Mouse (Mus musculus) heart, embryonic 15.5 days (tissue): Measurements from ENCODE around the gene Fcrl5. TPM values are rescaled to one million over a fixed set of nuclear protein-coding genes. Genes with fewer than 3 reads are reported as not detected.

ENCODE experiments used
- ATAC-seq: fragments of 200-750 bp; cut with Nextera tagmentation; replicated peaks from 2 replicates; pipeline ENCODE4 v1.8.0; 2017; ENCODE audit warnings: low read depth, moderate TSS enrichment; ENCODE audit not compliant: insufficient number of reproducible peaks, insufficient read depth, low FRiP score
- H3K27ac ChIP-seq: fragments of 300-500 bp; sonication (generic); 2 replicates; pipeline ENCODE4 v1.5.1; 2015; ENCODE audit warnings: mild to moderate bottlenecking, inconsistent platforms
- H3K27me3 ChIP-seq: fragments of 300-500 bp; sonication (generic); 2 replicates; pipeline ENCODE4 v1.6.1; 2015; ENCODE audit warnings: inconsistent platforms
- H3K36me3 ChIP-seq: fragments of 300-500 bp; sonication (generic); 2 replicates; pipeline ENCODE4 v1.6.1; 2015; ENCODE audit warnings: mild to moderate bottlenecking, inconsistent platforms
- H3K4me1 ChIP-seq: fragments of 300-500 bp; sonication (generic); replicated peaks from 2 replicates; pipeline ENCODE4 v1.6.1; 2015; ENCODE audit warnings: inconsistent platforms
- H3K4me2 ChIP-seq: fragments of 300-500 bp; sonication (generic); 2 replicates; pipeline ENCODE4 v1.6.1; 2015; ENCODE audit warnings: inconsistent platforms, mild to moderate bottlenecking, moderate library complexity
- H3K4me3 ChIP-seq: fragments of 300-500 bp; sonication (generic); 2 replicates; pipeline ENCODE4 v1.5.1; 2015; ENCODE audit warnings: mild to moderate bottlenecking, inconsistent platforms
- H3K9ac ChIP-seq: fragments of 300-500 bp; sonication (generic); 2 replicates; pipeline ENCODE4 v1.6.1; 2015; ENCODE audit warnings: mild to moderate bottlenecking, inconsistent platforms
- H3K9me3 ChIP-seq: fragments of 300-500 bp; sonication (generic); replicated peaks from 2 replicates; pipeline ENCODE4 v1.6.1; 2016; ENCODE audit warnings: inconsistent platforms
- WGBS: fragments of 180-500 bp; shearing (Covaris S2); methylation state at CpG from one replicate; pipeline ENCODE4 v1.1.7; 2015; ENCODE audit warnings: mixed read lengths; 5-methylcytosine and 5-hydroxymethylcytosine counted together
- polyA plus RNA-seq: library from polyadenylated mRNA; unstranded; fragments of >200 nt; fragmentation: Nextera tagmentation; extraction: Ambion mirVana; gene quantifications from 2 replicates; pipeline ENCODE4 v1.2.1, GENCODE M21; 2015

Fcrl5 gene
- polyA plus RNA-seq = not detected in 2 replicates

DNA sequence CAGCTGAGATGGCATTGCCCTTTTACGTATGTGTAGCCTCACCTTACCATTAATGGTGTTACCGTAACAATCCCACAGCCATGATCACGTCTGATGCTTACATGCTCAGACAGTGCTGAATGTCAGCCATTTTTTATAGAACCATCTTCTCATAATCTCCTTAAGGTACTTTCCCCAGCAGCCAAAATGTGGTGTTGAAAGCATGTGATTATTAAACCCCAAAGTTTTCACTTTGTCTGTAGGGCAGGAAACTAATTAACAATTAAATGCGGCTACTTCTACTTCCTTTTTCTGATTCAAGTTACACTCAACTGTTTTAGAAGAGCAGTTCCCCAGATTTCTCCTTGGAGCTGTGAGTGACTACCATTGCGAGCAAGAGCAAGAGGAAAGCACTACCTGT lies at the start of gene Fcrl5:
Fcrl5 (plus strand) TSS at position 295 of the 400 bp plus-strand sequence.
- ATAC-seq = no peak

DNA sequence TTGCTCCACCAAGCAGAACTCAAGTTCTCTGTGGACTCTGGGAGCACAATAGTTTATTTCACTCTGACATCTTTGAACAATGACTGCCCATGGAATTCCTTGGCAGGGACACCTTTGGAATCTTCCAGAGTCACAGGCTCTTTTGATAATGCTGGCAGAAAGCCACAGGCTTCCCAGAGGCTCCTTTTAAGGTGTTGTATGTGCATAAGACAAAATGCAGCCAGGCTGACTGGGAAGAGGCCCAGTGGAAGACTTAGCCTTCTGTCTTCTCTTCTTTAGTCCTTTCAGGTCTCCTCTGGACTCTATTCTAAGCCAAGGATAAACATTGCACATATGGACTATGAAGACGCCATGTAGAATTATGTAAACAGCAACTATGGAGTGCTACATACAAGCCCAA lies 44.6 kb upstream of the Fcrl5 start:
- no peak; the same call in 1 of the 2 replicates for ATAC-seq
- WGBS = 64% methylated on average over 1 of the region's 1 CpGs

More for the DNA sequence above, at the start of gene Fcrl5:
- H3K4me1 ChIP-seq = no peaks in the 10 kb centered on the region
- H3K27ac ChIP-seq = no peak within 1 kb of the TSS
- H3K9me3 ChIP-seq = no peaks in the 10 kb centered on the region
- H3K9ac ChIP-seq = no peak within 1 kb of the TSS
- no peaks in the 10 kb centered on the region for H3K36me3 ChIP-seq
- H3K4me2 ChIP-seq = no peak within 1 kb of the TSS
- no peak within 1 kb of the TSS for H3K4me3 ChIP-seq
- no peaks in the 10 kb centered on the region for H3K27me3 ChIP-seq
- WGBS = 86% methylated on average over 5 of the region's 5 CpGs

DNA sequence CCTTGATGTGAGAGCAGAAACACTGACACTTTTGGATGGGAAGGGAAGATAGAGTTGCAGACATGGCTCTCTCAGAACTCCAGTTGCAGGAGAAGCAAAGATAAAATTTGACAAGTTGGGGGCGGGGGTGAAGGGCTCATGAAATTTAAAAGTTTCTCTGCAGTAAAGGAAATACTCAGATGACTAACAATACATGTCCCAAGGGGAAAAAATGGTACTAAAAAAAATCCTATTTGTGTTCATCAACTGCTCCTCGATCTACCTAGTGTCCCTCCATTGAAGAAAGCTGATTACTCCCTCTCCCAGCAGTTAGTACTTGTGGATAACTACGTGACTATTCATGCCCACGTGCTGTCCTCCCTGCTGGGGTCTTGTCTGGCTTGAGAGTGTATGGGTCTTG lies 36.8 kb upstream of the Fcrl5 start:
- Histone ChIP-seq H3K4me2 (no peak overlapping the region), H3K27me3 (no peaks in the 10 kb centered on the region), H3K27ac (no peak overlapping the region), H3K36me3 (no peaks in the 10 kb centered on the region), H3K4me1 (no peaks in the 10 kb centered on the region), H3K4me3 (no peak overlapping the region), H3K9ac (no peak overlapping the region), H3K9me3 (no peaks in the 10 kb centered on the region)
- WGBS = 53% methylated on average over 4 of the region's 4 CpGs
- ATAC-seq = no peak

More for the DNA sequence above, 44.6 kb upstream of the Fcrl5 start:
- Histone ChIP-seq H3K4me1 (peaks cover 6% of the 10 kb centered on the region), H3K4me3 (no peak overlapping the region), H3K27ac (peak overlapping the region; percentile 52), H3K36me3 (no peaks in the 10 kb centered on the region), H3K9ac (no peak overlapping the region), H3K4me2 (no peak overlapping the region), H3K9me3 (no peaks in the 10 kb centered on the region), H3K27me3 (no peaks in the 10 kb centered on the region)

DNA sequence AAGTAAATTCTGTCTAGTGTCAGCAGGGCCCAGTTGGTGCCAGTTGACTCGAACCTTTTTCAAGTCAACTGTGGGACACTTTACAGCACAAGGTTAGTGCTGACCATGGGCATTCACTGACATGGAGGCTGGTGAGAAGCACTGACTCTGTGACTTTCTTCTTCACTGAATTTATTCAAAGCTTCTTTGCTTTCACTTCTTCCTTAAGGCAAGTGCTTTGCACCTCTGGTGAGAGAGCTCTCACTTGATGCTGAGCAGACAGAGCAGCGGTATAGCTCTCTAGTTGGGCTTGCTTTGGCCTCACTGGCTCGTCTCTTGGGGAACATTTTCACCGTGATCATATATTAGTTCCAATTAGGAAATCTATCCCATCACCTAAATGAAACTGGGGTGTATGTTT lies 35.7 kb upstream of the Fcrl5 start:
- H3K9me3 ChIP-seq = no peaks in the 10 kb centered on the region
- 76% methylated on average over 4 of the region's 4 CpGs for WGBS

DNA sequence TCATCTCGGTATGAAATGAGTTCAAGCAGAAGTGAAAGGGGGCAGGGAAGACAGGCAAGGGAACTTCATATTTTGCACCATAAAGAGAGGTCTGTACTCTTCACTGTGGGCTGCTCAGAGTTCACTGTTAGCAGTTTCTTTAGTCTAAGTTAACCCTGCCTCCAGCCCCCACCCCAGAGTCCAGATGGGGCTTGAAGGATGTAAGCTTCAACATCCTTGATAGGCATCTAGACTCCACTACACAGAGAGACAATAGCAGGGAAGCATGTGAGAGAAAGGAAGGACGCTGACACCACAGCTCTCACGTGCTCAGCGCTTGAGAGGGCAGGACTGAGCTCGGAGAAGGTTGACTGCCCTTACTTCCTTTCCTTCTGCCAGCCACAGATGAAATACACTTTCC lies 34.3 kb upstream of the Fcrl5 start:
- 55% methylated on average over 5 of the region's 5 CpGs for WGBS
- Histone ChIP-seq H3K9ac (no peak overlapping the region), H3K36me3 (no peaks in the 10 kb centered on the region), H3K27ac (no peak overlapping the region), H3K4me2 (no peak overlapping the region), H3K4me3 (no peak overlapping the region), H3K9me3 (no peaks in the 10 kb centered on the region), H3K27me3 (no peaks in the 10 kb centered on the region), H3K4me1 (no peaks in the 10 kb centered on the region)
- ATAC-seq = no peak

More for the DNA sequence above, 35.7 kb upstream of the Fcrl5 start:
- no peaks in the 10 kb centered on the region for H3K27me3 ChIP-seq
- H3K36me3 ChIP-seq = no peaks in the 10 kb centered on the region
- no peaks in the 10 kb centered on the region for H3K4me1 ChIP-seq
- H3K4me3 ChIP-seq = no peak overlapping the region
- no peak overlapping the region for H3K27ac ChIP-seq
- no peak for ATAC-seq
- no peak overlapping the region for H3K4me2 ChIP-seq
- no peak overlapping the region for H3K9ac ChIP-seq

DNA sequence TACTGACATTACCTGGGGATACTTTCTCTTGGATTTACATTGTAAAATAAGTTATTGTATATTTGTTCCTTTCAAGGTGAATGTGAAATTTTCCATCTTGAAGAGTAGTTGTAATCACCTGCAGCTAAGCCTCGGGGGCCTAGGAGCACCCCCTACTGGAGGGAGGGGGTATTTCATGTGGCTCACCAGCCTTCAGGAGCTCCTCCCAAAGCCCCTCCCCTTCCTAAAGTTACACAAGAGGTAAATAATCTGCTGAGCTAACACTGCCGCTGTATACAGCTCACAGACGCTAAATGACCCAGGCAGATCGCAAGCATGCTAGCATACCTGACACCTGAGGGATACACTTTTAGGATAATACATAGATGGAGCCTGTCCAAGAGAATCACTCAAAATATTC lies 27.4 kb upstream of the Fcrl5 start:
- Histone ChIP-seq H3K27me3 (0 out of 2 replicates have a peak, but pooled peaks cover 3% of the 10 kb centered on the region), H3K9ac (no peak overlapping the region), H3K4me2 (no peak overlapping the region), H3K4me1 (no peaks in the 10 kb centered on the region), H3K9me3 (no peaks in the 10 kb centered on the region), H3K27ac (no peak overlapping the region), H3K36me3 (no peaks in the 10 kb centered on the region), H3K4me3 (no peak overlapping the region)
- WGBS = 28% methylated on average over 4 of the region's 4 CpGs
- no peak for ATAC-seq

DNA sequence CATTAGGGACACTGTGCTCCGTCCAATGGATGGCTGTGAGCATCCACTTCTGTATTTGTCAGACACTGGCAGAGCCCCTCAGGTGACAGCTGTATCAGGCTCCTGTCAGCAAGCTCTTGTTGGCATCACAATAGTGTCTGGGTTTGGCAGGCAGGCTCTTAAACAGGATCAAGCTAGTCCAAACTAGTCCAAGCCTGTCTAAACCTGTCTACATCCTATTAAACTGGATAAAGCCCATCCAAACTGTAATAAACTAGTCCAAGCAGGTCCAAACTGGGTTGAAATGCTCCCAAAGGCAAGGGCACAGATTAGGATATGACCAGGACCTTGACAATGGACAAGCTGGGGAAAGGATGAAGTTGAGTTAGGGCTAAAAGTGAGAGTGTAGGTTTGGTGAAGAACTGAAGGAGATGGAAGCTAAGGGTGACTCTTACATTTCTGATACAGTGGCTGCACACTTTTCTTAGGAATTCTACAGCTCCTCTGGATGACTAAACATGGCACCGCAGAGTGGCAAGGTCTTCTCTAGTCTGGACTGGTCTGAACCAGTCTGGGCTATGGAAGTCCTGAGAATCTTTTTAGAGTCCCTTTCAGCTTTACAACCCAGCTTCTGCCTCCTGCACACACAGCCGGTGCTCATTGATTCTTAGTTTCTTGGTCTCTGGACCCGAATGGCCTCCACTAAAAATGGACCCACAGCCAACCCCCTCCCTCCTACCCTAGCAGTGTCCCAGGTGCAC lies 26.2 kb upstream of the Fcrl5 start:
- Histone ChIP-seq H3K4me1 (no peaks in the 10 kb centered on the region), H3K9me3 (no peaks in the 10 kb centered on the region), H3K4me2 (no peak overlapping the region), H3K4me3 (no peak overlapping the region), H3K9ac (no peak overlapping the region), H3K27me3 (peaks cover 3% of the 10 kb centered on the region; the same call in 1 of the 2 replicates), H3K27ac (no peak overlapping the region), H3K36me3 (no peaks in the 10 kb centered on the region)
- ATAC-seq = no peak
- WGBS = 71% methylated on average over 4 of the region's 4 CpGs

DNA sequence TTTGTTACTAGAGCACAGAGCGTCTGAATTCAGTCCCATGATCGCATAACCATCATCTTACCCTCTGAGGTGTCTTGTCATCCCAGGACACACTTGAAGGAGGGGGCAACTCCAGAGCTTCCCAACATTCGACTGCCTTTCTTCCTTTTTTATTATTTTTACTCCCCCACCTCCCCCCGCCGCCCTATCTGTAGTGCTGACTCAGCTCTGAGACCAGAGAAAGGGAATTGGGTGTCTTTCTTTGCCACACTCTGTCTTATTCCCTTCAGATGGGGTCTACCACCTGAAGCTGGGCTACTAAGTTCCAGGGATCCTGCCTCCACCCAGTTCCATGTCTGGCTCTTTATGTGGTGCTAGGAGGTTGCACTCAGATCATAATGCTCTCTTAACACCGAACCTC lies 25.0 kb upstream of the Fcrl5 start:
- peaks cover 3% of the 10 kb centered on the region; the same call in 1 of the 2 replicates for H3K27me3 ChIP-seq
- no peaks in the 10 kb centered on the region for H3K36me3 ChIP-seq
- no peaks in the 10 kb centered on the region for H3K9me3 ChIP-seq
- WGBS = 71% methylated on average over 6 of the region's 6 CpGs
- H3K4me2 ChIP-seq = no peak overlapping the region
- ATAC-seq = no peak
- no peak overlapping the region for H3K4me3 ChIP-seq
- H3K9ac ChIP-seq = no peak overlapping the region
- no peaks in the 10 kb centered on the region for H3K4me1 ChIP-seq
- no peak overlapping the region for H3K27ac ChIP-seq

DNA sequence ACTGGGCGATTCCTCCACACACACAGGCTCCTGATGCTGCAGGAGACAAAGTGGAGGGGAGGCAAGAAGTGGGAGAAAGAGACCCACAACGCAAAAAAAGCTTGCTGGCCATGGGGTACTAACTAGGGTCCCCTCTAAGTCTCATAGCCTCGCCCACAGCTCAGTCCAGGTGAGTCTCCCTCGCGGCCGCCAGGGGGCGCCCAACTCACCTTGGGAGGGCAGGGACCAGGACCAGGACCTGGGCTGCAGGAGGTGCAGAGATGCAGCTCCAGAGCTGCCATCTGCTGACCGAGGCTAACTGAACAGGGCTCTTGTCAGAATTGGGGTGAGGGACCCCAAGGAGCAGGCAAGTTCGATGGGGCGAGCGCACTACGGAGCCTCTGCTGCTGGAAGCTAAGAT lies 24.4 kb upstream of the Fcrl5 start:
- ATAC-seq = no peak; the same call in 1 of the 2 replicates
- H3K4me2 ChIP-seq = no peak overlapping the region
- H3K9me3 ChIP-seq = no peaks in the 10 kb centered on the region
- peaks cover 3% of the 10 kb centered on the region; the same call in 1 of the 2 replicates for H3K27me3 ChIP-seq
- 10% methylated on average over 12 of the region's 12 CpGs for WGBS
- H3K4me3 ChIP-seq = no peak overlapping the region
- H3K4me1 ChIP-seq = no peaks in the 10 kb centered on the region
- H3K9ac ChIP-seq = no peak overlapping the region
- H3K36me3 ChIP-seq = no peaks in the 10 kb centered on the region
- H3K27ac ChIP-seq = no peak overlapping the region

DNA sequence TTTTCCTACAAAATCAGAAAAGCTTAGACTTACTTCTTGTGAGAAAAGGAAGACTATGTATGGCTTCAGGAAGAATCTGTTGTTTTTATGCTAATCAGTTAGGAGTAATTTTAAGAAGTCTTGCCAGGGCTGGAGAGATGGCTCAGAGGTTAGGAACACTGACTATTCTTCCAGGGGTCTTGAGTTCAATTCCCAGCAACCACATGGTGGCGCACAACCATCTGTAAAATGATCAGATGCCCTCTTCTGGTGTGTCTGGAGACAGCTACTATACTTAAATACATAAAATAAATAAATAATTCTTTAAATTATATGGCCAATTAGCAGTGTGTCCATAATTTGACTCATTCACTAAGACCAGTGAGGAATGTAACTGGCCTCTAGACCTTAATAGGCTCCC lies 14.9 kb upstream of the Fcrl5 start:
- WGBS = 41% methylated on average over 1 of the region's 1 CpGs
- no peak overlapping the region for H3K27ac ChIP-seq
- no peak for ATAC-seq

DNA sequence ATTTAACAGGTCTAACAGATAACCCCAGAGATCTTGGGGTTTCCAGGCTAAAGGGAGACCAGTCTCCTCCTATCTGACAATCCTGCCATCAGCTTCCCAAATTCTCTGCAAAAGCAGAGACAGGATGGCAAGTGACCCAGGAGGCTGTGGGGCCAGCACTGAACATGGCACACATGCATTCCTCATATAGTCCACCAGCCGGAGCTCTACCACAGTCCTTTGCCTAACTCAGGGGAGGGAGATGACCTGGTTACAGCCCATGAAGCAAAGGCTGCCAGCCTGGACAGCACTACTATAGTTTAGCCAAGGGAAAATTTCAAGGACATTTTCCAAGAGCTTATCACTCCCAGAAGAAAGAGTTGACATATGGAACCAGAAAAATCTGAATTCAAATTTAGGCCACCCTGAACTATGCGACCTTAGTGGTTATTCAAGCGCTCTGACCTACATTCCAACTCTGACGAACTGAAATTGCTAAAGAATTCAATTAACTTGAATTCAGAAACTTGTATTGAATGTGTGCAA lies 13.1 kb upstream of the Fcrl5 start:
- H3K4me2 ChIP-seq = no peak overlapping the region
- no peak overlapping the region for H3K4me3 ChIP-seq
- H3K4me1 ChIP-seq = no peaks in the 10 kb centered on the region
- no peaks in the 10 kb centered on the region for H3K36me3 ChIP-seq
- 77% methylated on average over 4 of the region's 4 CpGs for WGBS
- H3K9ac ChIP-seq = no peak overlapping the region
- no peak for ATAC-seq
- no peaks in the 10 kb centered on the region for H3K27me3 ChIP-seq
- no peaks in the 10 kb centered on the region for H3K9me3 ChIP-seq
- H3K27ac ChIP-seq = no peak overlapping the region

More for the DNA sequence above, 14.9 kb upstream of the Fcrl5 start:
- Histone ChIP-seq H3K27me3 (no peaks in the 10 kb centered on the region), H3K9ac (no peak overlapping the region), H3K4me2 (no peak overlapping the region), H3K4me3 (no peak overlapping the region), H3K4me1 (no peaks in the 10 kb centered on the region), H3K36me3 (no peaks in the 10 kb centered on the region), H3K9me3 (no peaks in the 10 kb centered on the region)

DNA sequence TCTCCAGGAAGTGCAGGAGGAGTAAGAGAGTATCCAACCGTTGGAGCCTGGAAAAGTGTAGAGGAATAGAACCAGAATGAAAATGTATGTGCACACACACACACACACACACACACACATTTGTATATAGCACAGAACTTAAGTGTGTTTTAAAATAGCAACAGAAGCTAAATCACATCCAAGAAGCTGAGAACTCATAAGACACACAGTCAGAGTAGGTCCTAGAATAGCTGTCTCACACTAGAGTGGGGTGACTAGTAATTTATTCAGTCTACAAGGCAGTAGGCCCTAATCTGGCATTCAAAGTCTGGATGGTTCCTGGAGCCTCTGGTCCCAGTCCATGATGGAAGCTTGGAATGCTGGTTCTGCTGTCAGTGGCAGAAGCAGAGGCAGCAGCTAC lies 5.0 kb downstream of the Fcrl5 start:
- Histone ChIP-seq H3K4me3 (no peak overlapping the region), H3K4me2 (no peak overlapping the region), H3K27me3 (no peaks in the 10 kb centered on the region), H3K9ac (no peak overlapping the region), H3K27ac (no peak overlapping the region), H3K36me3 (no peaks in the 10 kb centered on the region), H3K9me3 (no peaks in the 10 kb centered on the region), H3K4me1 (no peaks in the 10 kb centered on the region)
- 59% methylated on average over 1 of the region's 1 CpGs for WGBS
- no peak for ATAC-seq
